Mouse (Mus musculus): Measurements from ENCODE around the gene Endod1.
"Not testable (repeated sequence)": the region's sequence is repeated elsewhere in the genome, so short reads cannot be mapped to it uniquely, and the experiment has no call there.

The Endod1 gene

GRCm38 (mm10) chr9:14380386-14381285 lies 671 bp downstream of the Endod1 start:
- DNase-seq, result peak; percentile 72 to 82

DNA sequence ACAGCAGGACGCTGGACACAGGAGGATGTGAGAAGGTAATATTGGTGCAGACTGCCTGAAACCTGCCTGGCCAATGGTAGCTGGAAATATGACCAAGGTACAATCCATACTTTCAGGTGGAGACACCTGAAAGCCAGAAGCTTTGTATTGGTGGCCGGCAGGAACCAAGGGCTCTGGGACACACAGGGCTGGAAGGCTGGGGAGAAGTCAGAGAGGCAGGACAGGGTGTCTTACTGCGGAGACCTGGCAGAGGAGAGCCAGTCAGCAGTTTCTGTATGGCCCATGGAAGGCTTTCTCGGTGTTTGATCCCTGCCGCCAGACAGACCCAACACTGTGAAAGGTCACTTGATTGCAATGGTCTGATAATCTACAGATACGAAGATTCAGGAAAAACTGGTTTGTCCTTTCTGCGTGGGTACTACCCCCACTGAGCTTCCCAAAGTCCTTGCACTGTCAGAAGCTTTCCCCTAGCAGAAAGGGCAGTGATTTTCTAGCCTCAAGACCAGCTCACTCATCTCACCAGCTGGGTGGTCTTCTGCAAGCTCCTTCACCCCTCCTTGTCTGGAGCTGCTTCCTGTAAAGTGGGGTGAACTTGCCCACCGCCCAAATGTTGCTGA lies 1.4 kb downstream of the Endod1 start:
- DNase-seq, result no peak

DNA sequence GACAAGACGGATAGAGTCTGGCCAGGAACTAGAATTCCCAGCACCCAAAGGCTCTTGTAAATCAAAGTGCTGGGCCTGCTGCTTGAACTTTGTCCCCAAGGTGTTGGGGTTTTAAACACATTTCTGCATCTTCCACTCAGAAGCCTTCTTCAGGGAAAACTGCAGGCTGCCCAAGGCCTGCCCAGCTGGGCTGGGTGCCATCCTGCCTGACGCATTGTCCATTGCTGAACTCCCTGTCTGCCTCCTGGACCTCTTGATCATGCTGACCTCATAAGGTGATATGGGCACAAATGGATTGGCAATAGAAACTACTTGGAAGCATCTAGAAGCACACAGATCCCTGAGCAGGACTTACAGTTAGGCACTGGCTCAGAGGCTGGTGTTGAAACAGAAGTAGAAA lies 3.2 kb downstream of the Endod1 start:
- no peak for DNase-seq

GRCm38 (mm10) chr9:14376149-14376548 lies 5.2 kb downstream of the Endod1 start:
- no peak for DNase-seq

DNA sequence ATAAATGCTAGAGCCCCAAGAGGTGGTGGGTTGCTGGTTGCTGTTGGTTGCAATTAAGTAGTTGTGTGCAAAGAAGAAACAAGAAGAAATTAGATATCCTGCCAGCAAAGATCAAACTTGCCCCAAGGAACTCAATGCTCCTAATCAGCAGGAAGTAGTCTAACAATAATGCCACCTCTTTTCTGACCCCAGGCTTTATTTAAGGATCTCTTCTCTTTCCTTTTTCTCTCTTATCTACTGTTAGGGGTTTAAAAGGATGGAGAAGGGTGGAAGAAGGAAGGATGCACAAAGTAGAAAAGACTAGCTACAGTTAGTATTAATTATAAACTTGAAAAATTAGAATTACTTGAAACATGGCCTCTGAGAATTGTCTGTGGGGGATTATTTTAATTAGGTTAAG lies 8.9 kb downstream of the Endod1 start:
- DNase-seq, result no peak

DNA sequence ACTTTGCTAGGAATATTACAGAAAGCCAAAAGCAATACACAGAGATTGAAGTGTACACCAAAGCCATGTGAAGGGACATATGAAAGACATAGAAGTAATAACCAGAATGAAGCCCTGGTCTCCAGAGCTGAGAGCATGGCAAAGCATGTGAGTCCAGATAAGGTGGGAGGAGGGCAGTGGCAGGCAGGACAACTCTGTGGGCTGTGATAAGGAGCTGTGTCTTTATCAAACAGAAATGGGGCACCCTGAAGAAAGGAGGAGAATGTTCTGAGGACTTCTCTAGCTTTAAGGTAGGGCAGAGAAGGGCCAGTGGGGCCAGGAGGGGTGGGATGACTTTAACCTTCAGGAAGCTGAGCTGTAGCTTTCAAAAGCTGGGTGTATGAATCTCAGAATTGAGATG lies 12.0 kb downstream of the Endod1 start:
- DNase-seq, result no peak

DNA sequence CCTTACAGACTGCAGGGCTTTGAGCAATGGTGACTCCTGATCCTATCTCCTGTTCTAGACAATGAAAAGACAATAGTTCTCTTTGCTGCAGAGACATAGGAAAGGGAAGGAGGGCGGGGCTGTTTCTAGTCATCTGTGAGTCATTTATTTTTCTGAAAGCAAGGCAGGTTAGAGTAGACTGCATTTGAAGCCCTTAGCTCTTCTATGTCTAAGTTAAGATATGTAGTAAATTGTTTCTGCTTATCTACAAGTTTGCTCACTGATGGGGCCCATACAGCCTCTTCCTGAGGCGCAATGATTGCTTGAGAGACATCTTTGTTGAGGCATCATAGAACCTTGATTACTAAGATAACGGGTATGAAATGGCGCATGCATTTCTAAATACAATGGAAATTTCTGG lies 13.5 kb downstream of the Endod1 start:
- no peak for DNase-seq

GRCm38 (mm10) chr9:14365481-14366125 lies 15.7 kb downstream of the Endod1 start:
- no peak for DNase-seq

- DNase-seq, result no peak
Observed at GRCm38 (mm10) chr9:14364719-14365118, 16.6 kb downstream of the Endod1 start.

DNA sequence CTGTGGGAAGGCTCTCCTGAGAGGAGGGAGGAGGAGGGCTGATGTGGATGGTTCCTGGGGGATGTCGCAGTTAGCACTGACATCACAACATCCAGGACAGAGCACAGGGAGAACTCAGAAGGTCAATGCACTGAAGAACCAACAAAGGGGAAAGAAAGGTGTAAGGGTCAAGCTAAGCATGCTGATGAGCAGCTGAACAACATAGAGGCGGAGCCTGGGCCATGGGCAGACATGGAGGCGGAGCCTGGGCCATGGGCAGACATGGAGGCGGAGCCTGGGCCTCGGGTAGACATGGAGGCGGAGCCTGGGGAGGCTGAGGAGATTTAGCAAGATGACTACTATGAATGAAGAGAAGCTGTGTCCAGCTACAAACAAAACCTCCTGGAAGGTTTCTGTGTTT lies 17.8 kb downstream of the Endod1 start:
- peak; percentile 13 to 30 for DNase-seq

GRCm38 (mm10) chr9:14362068-14362768 lies 19.1 kb downstream of the Endod1 start:
- no peak for DNase-seq

DNA sequence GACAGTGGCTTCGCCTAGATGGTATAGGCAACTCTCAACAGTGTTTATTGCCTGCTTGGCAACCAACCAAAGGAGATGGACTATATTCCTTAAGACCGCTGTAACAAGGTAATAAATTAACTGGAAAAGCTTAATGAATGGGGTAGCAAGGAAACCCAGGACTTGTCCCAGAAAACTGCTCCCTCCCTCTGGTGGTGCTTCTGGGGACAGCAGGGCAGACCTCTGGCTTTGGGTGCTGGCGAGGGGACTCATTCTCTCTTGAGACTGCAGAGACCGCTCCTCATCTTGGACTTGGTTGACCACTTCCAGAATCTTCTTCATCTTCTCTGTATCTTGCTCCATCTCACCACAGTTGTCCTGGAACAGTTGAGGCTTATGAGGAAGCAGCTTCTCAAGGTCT lies 24.3 kb downstream of the Endod1 start:
- DNase-seq, result no peak

GRCm38 (mm10) chr9:14354852-14355251 lies 26.5 kb downstream of the Endod1 start:
- no peak for DNase-seq

DNA sequence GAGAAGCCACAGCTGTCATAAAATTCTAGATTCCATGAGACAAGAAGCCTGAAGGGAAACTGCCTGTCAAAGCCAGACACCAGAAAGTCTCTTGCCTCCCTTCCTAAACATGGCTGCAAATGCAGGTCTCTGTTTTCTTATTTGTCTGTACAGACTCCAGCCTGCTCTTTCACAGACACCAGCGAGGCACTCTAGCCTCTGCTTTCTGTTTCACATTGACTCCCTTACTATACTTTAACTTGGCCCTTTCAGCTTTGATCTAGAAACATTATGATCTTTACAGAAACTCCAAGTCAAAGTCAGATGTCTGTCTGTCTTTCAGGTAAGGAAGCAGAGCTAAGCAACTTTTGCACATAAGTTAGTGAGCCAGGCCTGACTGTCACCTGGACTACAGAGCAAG lies 29.0 kb downstream of the Endod1 start:
- no peak for DNase-seq

GRCm38 (mm10) chr9:14350787-14351186 lies 30.5 kb downstream of the Endod1 start:
- DNase-seq, result no peak

GRCm38 (mm10) chr9:14349380-14349779 lies 31.9 kb downstream of the Endod1 start:
- DNase-seq, result no peak

DNA sequence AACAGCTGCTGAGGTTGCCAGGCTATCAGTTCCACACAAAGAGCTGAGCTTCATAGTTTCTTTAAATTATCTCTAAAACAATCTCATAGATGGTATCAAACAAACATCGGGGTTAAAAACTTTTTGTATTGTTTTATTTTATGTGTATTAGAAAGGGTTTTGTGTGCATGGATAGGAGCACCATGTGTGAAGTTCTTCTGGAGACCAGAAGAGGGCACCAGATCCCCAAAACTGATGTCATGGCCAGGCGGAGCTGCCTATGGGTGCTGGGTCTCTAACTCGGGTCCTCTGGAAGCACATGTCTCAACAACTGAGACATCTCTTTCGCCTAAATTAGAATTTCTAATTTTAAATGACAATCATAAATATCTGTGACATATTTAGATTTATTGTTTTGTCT lies 32.9 kb downstream of the Endod1 start:
- peak; percentile 29 for DNase-seq

GRCm38 (mm10) chr9:14345866-14346265 lies 35.4 kb downstream of the Endod1 start:
- DNase-seq, result not testable (repeated sequence)

DNA sequence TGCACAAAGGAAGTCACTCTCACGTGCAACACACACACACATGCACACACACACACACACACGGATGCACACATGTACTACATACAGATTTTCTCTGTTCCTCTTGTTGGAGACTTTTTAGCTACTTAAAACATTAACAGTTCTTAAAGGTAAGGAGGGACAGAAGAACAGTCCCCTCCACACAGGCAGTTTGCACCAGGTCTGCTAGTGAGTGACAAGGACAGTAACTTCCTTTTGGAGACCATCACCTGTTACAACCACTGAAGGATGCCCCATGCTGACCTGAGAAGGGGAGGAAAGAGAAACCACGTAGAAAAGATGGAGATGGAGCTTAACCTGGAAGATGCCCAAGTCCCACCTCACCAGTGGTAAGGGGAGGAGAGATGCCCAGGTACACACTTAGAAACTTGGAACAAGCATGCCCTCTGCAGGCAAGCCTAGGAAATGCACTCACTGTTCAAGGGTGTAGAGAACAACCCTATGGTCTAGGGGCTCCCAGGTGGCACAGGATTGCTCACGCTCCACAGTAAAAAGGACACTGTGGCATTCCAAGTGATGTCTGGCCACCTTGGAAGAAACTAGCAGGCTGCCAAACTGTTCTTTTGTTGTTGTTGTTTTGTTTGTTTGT lies 39.2 kb downstream of the Endod1 start:
- DNase-seq, result peak; percentile 80 to 82

DNA sequence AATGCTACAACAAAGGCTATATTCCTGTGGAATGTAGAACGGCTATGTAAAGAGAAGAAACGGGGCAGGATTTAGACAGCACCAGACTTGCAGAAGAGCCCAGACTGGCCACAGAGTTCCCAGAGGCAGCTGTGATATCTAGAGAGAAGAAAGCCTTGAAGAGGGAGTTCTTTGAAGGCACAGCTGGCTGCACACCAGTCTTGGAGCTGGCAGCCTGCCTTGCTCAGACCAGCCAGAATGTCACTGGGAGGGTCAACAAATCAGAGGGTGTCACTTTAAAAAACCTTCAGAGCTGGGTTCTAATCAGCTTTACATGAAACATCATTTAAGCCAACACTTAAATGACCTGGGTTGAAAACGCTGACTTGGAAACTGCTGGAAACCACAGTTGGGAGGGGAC lies 42.6 kb downstream of the Endod1 start:
- DNase-seq, result no peak

DNA sequence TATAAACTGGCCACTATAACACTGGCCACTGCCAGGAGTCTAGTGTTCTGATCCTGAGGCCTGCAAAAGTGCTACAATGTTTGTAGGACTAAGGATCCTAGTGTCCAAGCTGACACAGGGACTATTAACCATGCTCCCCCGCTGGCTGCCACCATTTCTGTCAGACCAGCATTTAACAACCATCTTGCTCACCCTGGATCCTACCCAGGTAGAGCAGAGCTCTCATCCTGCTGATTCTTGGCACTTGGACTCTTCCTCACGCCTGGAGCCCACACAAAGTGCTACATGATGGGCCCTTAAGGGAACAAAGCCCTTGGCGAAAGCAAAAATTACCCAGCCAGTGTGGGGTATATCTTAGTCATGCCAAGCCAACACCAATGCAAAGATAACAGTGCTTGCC lies 44.4 kb downstream of the Endod1 start:
- DNase-seq, result no peak

GRCm38 (mm10) chr9:14335829-14336228 lies 45.5 kb downstream of the Endod1 start:
- DNase-seq, result no peak

DNA sequence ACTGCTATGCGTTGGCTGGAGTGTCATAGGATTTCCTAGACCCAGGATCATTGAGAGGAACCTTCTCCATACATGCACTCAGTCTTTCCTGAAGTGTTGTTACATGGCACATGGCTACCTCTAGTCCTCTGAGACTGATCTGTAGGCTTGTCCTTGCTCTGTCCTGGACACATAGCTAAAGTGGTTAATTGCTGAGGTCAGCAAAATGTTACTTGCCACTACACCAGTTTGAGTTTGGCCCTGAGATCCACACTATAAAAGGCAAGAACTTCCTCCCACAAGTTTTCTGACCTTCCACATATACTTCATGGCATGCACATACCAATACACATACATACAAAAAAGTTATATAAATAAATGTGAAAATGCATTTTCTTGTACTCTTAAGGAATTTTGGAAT lies 64.7 kb downstream of the Endod1 start:
- DNase-seq, result no peak

All from thymus, postnatal 36 days (tissue).